Mouse (Mus musculus) brain, embryonic 14.5 days (tissue): ENCODE data around the gene Sesn2.
"Not testable (repeated sequence)": the region's sequence is repeated elsewhere in the genome, so short reads cannot be mapped to it uniquely, and the experiment has no call there.

Experiments used
- CTCF ChIP-seq: fragments of 200-500 bp; IDR thresholded peaks from 2 replicates; pipeline ENCODE4 v1.5.1; 2012; ENCODE audit warnings: inconsistent platforms, mild to moderate bottlenecking, moderate library complexity, borderline replicate concordance; ENCODE audit not compliant: insufficient read depth, insufficient read length; ENCODE audit errors: extremely low read depth
- POLR2A ChIP-seq: fragments of 200-500 bp; IDR thresholded peaks from 2 replicates; pipeline ENCODE4 v1.6.1; 2012; ENCODE audit warnings: mild to moderate bottlenecking, inconsistent platforms, borderline replicate concordance; ENCODE audit not compliant: poor library complexity, insufficient read depth, insufficient read length, severe bottlenecking; ENCODE audit errors: extremely low read depth

- not testable (repeated sequence) for TF ChIP-seq POLR2A, CTCF
Measured at GRCm38 (mm10) chr4:132555550-132555949, 45.2 kb upstream of the Sesn2 start.
